Mouse (Mus musculus): Measurements from ENCODE around the gene Kifc3. TPM values are rescaled to one million over a fixed set of nuclear protein-coding genes. Genes with fewer than 3 reads are reported as not detected.

Gene Kifc3
- polyA plus RNA-seq, 1 experiment from 2014 or later = 16.5 TPM

Other genes starting within 250 kb of the Kifc3 start
- gene Adgrg1, start 228.1 kb downstream of the Kifc3 start, polyA plus RNA-seq (2015; fragmentation: Nextera tagmentation; extraction: Ambion mirVana) = 158 and 162 TPM in 2 replicates
- 1.3 and 1.6 TPM in 2 replicates for gene Adgrg3, start 185.1 kb downstream of the Kifc3 start, polyA plus RNA-seq (2015; fragmentation: Nextera tagmentation; extraction: Ambion mirVana)
- 1.7 and 2.3 TPM in 2 replicates for gene Drc7, start 147.7 kb downstream of the Kifc3 start, polyA plus RNA-seq (2015; fragmentation: Nextera tagmentation; extraction: Ambion mirVana)
- 38.4 and 38.8 TPM in 2 replicates for gene Katnb1, start 121.6 kb downstream of the Kifc3 start, polyA plus RNA-seq (2015; fragmentation: Nextera tagmentation; extraction: Ambion mirVana)
- gene Cngb1, start 103.8 kb upstream of the Kifc3 start, polyA plus RNA-seq (2015; fragmentation: Nextera tagmentation; extraction: Ambion mirVana) = 0.45 and 0.48 TPM in 2 replicates
- gene Tepp, start 107.8 kb upstream of the Kifc3 start, polyA plus RNA-seq (2015; fragmentation: Nextera tagmentation; extraction: Ambion mirVana) = 0.94 and 2.1 TPM in 2 replicates
- gene Zfp319, start 129.1 kb upstream of the Kifc3 start, polyA plus RNA-seq (2015; fragmentation: Nextera tagmentation; extraction: Ambion mirVana) = 16.6 and 17.4 TPM in 2 replicates
- 35.1 and 37.8 TPM in 2 replicates for gene Usb1, start 129.5 kb upstream of the Kifc3 start, polyA plus RNA-seq (2015; fragmentation: Nextera tagmentation; extraction: Ambion mirVana)
- 17.4 and 18.4 TPM in 2 replicates for gene Mmp15, start 149.5 kb upstream of the Kifc3 start, polyA plus RNA-seq (2015; fragmentation: Nextera tagmentation; extraction: Ambion mirVana)
- gene Cfap20, start 232.1 kb upstream of the Kifc3 start, polyA plus RNA-seq (2015; fragmentation: Nextera tagmentation; extraction: Ambion mirVana) = 134 TPM in 2 replicates

Data from hindbrain, embryonic 13.5 days (tissue).